Mouse (Mus musculus) urinary bladder, postnatal 4 days (tissue): Measurements from ENCODE around the gene Kdsr.

Experiments
- DNase-seq, 2 experiments: peaks; one replicate each; pipeline ENCODE4 v3.0.0; 2021 to 2022; ENCODE audit warnings: low spot score in 2 of 2

Gene Kdsr

DNA sequence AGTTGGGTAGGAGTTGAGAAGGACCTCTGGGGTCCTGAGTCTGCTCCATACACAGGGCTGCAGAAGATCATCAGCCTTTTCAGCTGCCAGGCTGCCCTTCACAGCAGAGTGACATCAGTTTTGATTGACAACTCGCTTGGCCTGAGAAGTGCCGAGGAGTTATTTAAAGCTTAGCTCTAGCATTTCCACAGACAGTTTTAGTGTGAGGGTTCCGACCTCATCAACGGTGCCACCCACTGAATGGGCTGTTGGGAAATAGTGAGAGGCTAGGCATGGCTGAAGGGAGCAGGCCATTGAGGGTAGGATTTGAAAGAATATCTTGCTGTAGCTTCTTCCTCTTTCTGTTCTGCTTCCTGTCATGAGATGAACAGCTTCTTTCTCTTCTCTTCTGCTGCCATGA is 63.9 kb downstream of the Kdsr start:
- no peak for DNase-seq

DNA sequence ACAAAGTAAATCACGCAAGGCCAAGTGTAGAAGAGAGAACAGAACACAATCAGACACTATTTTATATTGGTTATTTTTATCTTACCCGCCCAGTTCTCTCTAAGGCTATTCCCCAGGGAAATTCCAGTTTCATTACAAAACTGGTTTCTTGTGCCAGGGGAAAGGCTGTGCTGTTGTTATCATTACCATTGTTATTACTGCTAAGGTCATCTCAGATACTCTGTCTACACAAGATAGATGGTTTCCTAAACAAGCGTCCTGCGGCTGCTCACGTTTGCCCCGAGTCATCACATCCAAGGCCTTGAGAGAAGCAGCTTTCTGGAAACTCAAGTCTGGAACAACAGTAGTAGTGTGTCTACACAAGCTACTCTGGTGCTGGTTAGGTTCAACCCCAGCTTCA is 65.2 kb downstream of the Kdsr start:
- no peak for DNase-seq

GRCm38 (mm10) chr1:106692599-106692998 is 66.9 kb downstream of the Kdsr start:
- no peak for DNase-seq

DNA sequence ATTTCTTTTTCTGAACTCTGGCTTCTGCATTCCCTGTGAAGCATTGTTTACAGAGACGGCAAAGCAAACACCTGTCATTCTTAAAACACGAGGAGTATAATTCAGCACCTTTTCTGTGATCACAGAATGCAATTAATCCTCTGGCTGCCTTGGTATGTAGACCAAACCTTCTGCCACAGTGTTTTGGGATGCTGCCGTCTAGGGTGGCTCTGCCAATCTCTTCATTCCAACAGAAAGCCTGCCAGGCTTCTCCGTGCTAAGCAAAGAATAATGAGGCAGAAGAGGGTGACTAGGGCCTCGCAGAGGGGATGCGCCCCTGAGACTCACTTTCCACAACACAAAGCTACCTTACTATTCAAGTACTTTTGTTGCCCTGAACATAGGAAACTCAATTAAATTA is 68.6 kb downstream of the Kdsr start:
- DNase-seq: no peak

GRCm38 (mm10) chr1:106688161-106688516 is 71.4 kb downstream of the Kdsr start:
- no peak for DNase-seq

DNA sequence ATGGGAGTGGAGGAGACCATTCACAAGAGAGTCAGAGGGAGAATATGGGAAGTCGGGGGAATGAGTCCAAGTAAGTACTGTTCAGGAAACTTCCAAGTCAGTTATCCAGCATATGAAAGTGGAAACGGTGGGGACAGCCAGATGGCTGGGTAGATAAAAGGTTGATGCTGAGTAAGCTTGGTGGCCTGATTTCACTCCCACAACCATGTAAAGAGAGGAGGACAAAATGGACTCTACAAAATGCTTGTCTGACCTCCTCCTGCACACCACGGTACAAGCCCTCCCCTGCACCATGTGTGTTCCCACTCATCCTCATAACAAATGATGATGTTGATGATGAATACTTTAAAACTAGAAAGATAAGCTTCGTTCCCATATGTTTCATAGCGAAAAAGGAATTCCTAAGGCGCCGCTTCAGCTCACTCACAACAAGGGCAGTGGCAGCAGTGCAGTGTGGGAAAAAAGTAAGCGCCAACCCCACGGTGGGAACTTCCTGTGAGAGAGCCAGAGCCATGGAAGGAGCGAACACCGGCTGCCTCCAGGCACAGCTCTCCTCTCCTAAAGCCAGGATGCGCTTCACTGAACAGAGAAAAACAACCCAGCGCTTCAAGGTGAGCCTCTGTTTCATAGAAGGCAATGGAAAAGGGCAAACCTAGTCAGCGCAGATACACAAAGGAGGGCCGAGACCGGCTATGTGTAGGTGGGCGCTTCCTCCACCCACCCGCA is 71.9 kb downstream of the Kdsr start:
- no peak for DNase-seq

- DNase-seq: no peak
Observed at GRCm38 (mm10) chr1:106685702-106686101, 73.8 kb downstream of the Kdsr start.

DNA sequence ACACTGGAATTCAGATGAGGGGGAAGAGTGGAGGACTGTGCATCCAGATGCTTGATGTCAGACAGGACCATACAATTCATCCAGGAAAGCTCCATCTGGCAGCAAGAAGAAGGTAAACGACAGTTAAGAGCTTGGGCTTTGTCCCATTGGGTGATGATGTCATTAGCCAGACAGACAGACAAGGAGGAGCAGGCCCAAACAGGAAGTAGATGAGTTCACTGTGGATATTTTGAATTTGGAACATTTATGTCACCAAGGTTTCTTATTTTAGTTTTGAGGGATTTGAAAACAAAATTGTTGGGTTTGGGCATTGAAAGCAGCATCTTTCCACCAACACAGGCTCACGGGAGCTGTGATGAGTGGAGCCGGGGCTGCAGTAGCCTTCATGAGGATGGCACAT is 75.0 kb downstream of the Kdsr start:
- no peak for DNase-seq

DNA sequence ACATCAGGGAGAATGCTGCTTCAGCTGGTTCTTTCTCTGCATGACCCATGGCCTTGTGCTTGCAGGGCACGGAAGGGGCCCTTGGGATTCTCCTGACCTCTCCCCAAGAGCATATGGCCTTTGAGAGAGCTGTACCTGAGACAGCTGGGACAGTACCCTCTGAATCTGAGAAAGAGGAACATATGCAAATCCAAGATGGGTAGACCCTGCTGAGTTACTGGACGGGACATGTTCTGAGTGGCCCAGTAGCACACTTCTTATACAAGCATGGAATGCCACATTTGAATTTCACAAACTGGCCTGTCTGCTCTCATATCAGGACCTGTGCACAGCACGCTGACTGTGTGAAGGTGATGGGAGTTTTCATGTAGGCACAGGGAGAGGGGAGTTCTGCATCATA is 76.7 kb downstream of the Kdsr start:
- DNase-seq: no peak

DNA sequence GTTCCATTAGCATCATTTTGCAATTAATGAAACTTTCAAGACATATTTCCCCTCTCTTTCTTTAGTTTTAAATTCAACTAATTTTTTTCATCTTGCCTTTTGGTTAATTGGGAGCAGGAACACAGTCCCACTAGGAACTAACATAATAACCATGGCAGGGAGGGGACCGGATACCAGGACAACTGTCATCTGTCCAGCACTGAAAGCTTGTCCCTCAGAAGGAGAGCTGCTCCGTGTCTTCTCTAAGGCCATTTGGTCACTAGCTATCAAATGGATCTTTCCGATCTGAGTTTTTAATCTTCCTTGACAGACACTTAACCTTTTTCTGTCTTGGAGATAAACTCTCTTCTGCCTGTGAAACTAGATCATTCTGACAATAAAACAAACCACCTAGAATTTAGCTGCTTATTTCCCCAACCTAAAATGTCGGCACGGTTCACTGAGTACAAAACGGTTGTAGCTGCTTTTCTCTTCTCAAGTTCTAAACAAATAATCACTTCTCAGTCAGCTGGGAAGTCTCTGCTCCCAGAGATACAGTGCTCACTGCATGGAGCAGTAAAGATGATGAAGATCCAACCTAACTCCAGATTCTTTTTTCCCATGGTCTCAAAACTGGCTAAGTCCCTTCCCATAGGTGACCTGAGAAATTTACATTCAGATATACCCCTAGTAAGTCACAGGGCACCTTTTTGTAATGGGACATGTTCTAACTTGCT is 79.6 kb downstream of the Kdsr start:
- no peak for DNase-seq

GRCm38 (mm10) chr1:106678060-106678478 is 81.5 kb downstream of the Kdsr start:
- DNase-seq: no peak
